ENCODE assay signal across 18 mouse cellular contexts in the genomic region with DNA sequence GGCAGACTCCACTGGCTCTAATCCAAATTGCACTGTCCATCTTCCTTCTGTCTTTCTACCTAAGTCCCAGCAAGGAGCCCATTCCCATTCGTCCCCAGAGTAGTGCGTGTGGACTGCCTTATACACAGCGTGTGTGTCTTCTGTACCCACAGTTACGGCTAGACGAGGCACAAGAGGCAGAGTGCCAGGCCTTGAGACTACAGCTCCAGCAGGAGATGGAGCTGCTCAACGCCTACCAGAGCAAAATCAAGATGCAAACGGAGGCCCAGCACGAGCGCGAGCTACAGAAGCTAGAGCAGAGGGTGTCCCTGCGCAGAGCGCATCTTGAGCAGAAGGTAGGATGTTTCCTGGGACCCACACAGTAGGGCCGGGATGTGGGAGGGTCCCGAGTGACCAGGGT. TPM values are rescaled to one million over a fixed set of nuclear protein-coding genes. Genes with fewer than 3 reads are reported as not detected.
DNase-seq lines count a peak whose midpoint lies in the region; ATAC-seq and TF ChIP-seq lines count a peak whose summit lies in the region.
"Had no signal": no experiment of that assay in that cellular context is flagged by ENCODE, and none has a peak within 500 bp of the region (broad histone marks: within the 10 kb centered on the region; RNA-seq: fewer than 3 reads in every experiment).

No protein-coding gene starts in this region.

- ATAC-seq in hindbrain, embryonic 14.5 days (ENCODE audit: low FRiP score), result no peak
- ATAC-seq: intestine, postnatal 0 days; midbrain, embryonic 15.5 days had no signal

- 0 out of 2 replicates have a peak overlapping the region, but pooled peaks have one; percentile 10 for H3K27ac ChIP-seq in cerebellum, adult 2 months (ENCODE audit: insufficient read depth, low read length)
- H3K27ac ChIP-seq in cortical plate, adult 2 months (ENCODE audit: insufficient read depth, low read length), result 0 out of 2 replicates have a peak overlapping the region, but pooled peaks have one; percentile 15
- H3K27ac ChIP-seq in hindbrain, embryonic 14.5 days, result no peak overlapping the region
- H3K27ac ChIP-seq: embryonic facial prominence, embryonic 12.5 days; heart, adult 2 months; hindbrain, embryonic 13.5 days; limb, embryonic 10.5 days; liver, embryonic 13.5 days; midbrain, embryonic 15.5 days had no signal

- intact Hi-C loops in left cerebral cortex, postnatal 36 days (cut with DNase I), result no loop called here

- no peaks in the 10 kb centered on the region for H3K27me3 ChIP-seq in cerebellum, adult 2 months (ENCODE audit: control insufficient read depth, insufficient read depth, low read length)
- H3K27me3 ChIP-seq in hindbrain, embryonic 14.5 days (ENCODE audit: control insufficient read depth, insufficient read depth, low read length), result no peaks in the 10 kb centered on the region
- H3K27me3 ChIP-seq: CH12.LX; embryonic facial prominence, embryonic 12.5 days; hindbrain, embryonic 13.5 days; liver, embryonic 13.5 days; midbrain, embryonic 15.5 days had no signal

- no peak overlapping the region for H3K4me2 ChIP-seq in hindbrain, embryonic 14.5 days (replicated peaks)
- H3K4me2 ChIP-seq: embryonic facial prominence, embryonic 12.5 days; hindbrain, embryonic 13.5 days; liver, embryonic 13.5 days; midbrain, embryonic 15.5 days had no signal

- H3K36me3 ChIP-seq in hindbrain, embryonic 14.5 days (replicated peaks; ENCODE audit: control insufficient read depth, insufficient read depth), result peaks cover 29% of the 10 kb centered on the region
- H3K36me3 ChIP-seq: embryonic facial prominence, embryonic 12.5 days; limb, embryonic 10.5 days; midbrain, embryonic 15.5 days had no signal

- peaks cover 30% of the 10 kb centered on the region for H3K4me1 ChIP-seq in cerebellum, adult 2 months (ENCODE audit: control insufficient read depth, insufficient read depth, low read length)
- peaks cover 1% of the 10 kb centered on the region; the same call in 1 of the 2 replicates for H3K4me1 ChIP-seq in cortical plate, adult 2 months (ENCODE audit: control insufficient read depth, insufficient read depth, low read length)
- no peaks in the 10 kb centered on the region for H3K4me1 ChIP-seq in hindbrain, embryonic 14.5 days (replicated peaks; ENCODE audit: control insufficient read depth, insufficient read depth, low read length)
- H3K4me1 ChIP-seq: embryonic facial prominence, embryonic 12.5 days; hindbrain, embryonic 13.5 days; liver, embryonic 13.5 days; midbrain, embryonic 15.5 days had no signal

- TF ChIP-seq CTCF in cerebellum, adult 2 months (IDR thresholded peaks at IDR 0.05; ENCODE audit: borderline replicate concordance, insufficient read depth, low read depth, low read length), result no peak
- no peak for TF ChIP-seq CTCF in cortical plate, adult 2 months (IDR thresholded peaks at IDR 0.05; ENCODE audit: extremely low read depth, insufficient read depth, low read length)

- DNase-seq in cerebellum, adult 2 months, result peak; percentile 33 to 49
- no peak for DNase-seq in cerebellum, adult 11-12 months
- peak; percentile 84 for DNase-seq in layer of hippocampus, adult 9-11 months
- DNase-seq in left cerebral cortex, postnatal 36 days (ENCODE audit: low spot score in 2 of 2), result peak; percentile 77 to 82
- no peak for DNase-seq in hindbrain, embryonic 14.5 days (ENCODE audit: low spot score)
- no peak for DNase-seq in heart, adult 11 months
- DNase-seq in adrenal gland, adult 18-20 months (ENCODE audit: low spot score in 2 of 2), result no peak
- DNase-seq: heart, adult 2 months; kidney, postnatal 10 days; liver, embryonic 13.5 days; thymus, postnatal 25 days had no signal

- H3K9me3 ChIP-seq in hindbrain, embryonic 14.5 days (ENCODE audit: control insufficient read depth, low read length), result no peaks in the 10 kb centered on the region
- H3K9me3 ChIP-seq: embryonic facial prominence, embryonic 12.5 days; hindbrain, embryonic 13.5 days; limb, embryonic 10.5 days; liver, embryonic 13.5 days; midbrain, embryonic 15.5 days had no signal

- no peak overlapping the region for H3K4me3 ChIP-seq in cerebellum, adult 2 months (replicated peaks; ENCODE audit: insufficient read depth, low read depth, low read length)
- H3K4me3 ChIP-seq in cortical plate, adult 2 months (ENCODE audit: insufficient read depth, low read length), result no peak overlapping the region
- H3K4me3 ChIP-seq in hindbrain, embryonic 14.5 days (replicated peaks; ENCODE audit: low read length), result no peak overlapping the region
- H3K4me3 ChIP-seq: embryonic facial prominence, embryonic 12.5 days; heart, adult 2 months; hindbrain, embryonic 13.5 days; limb, embryonic 10.5 days; liver, embryonic 13.5 days; midbrain, embryonic 15.5 days had no signal

- WGBS in cerebellum, adult 2 months, result 44% methylated on average over 14 of the region's 14 CpGs
- 86% methylated on average over 14 of the region's 14 CpGs for WGBS in hindbrain, embryonic 14.5 days

- H3K9ac ChIP-seq in hindbrain, embryonic 14.5 days, result no peak overlapping the region
- H3K9ac ChIP-seq: embryonic facial prominence, embryonic 12.5 days; hindbrain, embryonic 13.5 days; liver, embryonic 13.5 days; midbrain, embryonic 15.5 days had no signal

- TF ChIP-seq POLR2A in cerebellum, adult 2 months (IDR thresholded peaks at IDR 0.05; ENCODE audit: borderline replicate concordance, insufficient read depth, low read length), result no peak
- peak; percentile 28; the same call in 1 of the 2 replicates for TF ChIP-seq POLR2A in cortical plate, adult 2 months (IDR thresholded peaks at IDR 0.05; ENCODE audit: extremely low read depth, insufficient read depth, low read length)

RNA-seq across cellular contexts. Expression of a gene that starts 15.5 kb away (rescaled TPM):
- 792 and 833 TPM in 2 replicates for polyA plus RNA-seq in cerebellum, adult 2 months (2012; rRNA removed)
- polyA plus RNA-seq in cortical plate, adult 2 months (2012; rRNA removed), result 738 and 746 TPM in 2 replicates
- 100 to 1,000 TPM; 647 to 753 TPM for total RNA-seq in left cerebral cortex, postnatal 36 days (2021)
- polyA plus RNA-seq in hindbrain, embryonic 14.5 days (2014; fragmentation: Nextera tagmentation; extraction: Ambion mirVana), result 1,042 and 1,087 TPM in 2 replicates
- total RNA-seq in adrenal gland, adult 18-20 months (2021), result 1,000 to 10,000 TPM; 1,102 to 1,483 TPM

RNA-seq across cellular contexts. Expression of a gene that starts 46.9 kb away (rescaled TPM):
- 3.7 and 3.9 TPM in 2 replicates for polyA plus RNA-seq in cerebellum, adult 2 months (2012; rRNA removed)
- polyA plus RNA-seq in cortical plate, adult 2 months (2012; rRNA removed), result 2.1 and 2.9 TPM in 2 replicates
- 1 to 10 TPM; 2.7 to 2.9 TPM for total RNA-seq in left cerebral cortex, postnatal 36 days (2021)
- polyA plus RNA-seq in hindbrain, embryonic 14.5 days (2014; fragmentation: Nextera tagmentation; extraction: Ambion mirVana), result 0.75 and 1.1 TPM in 2 replicates
- total RNA-seq in adrenal gland, adult 18-20 months (2021), result 10 to 100 TPM; 11.3 to 16.2 TPM

Comparison
In these comparisons a context has a peak if more than half of its experiments do, and no peak if none do; other contexts are left out.
1. DNase-seq: peak in cerebellum, adult 2 months (2 of 2), layer of hippocampus, adult 9-11 months (single experiment) and left cerebral cortex, postnatal 36 days (2 of 2); none in cerebellum, adult 11-12 months (single experiment), hindbrain, embryonic 14.5 days (single experiment), heart, adult 11 months (single experiment) and adrenal gland, adult 18-20 months (0 of 2).